Mouse (Mus musculus) ovary, adult 10 weeks (tissue): ENCODE results near the gene Psd4. TPM values are rescaled to one million over a fixed set of nuclear protein-coding genes. Genes with fewer than 3 reads are reported as not detected.

Experiments
- polyA plus RNA-seq: library from polyadenylated mRNA; stranded (reverse); fragments of 350-450 nt; fragmentation: Illumina TruSeq; extraction: RNeasy Lipid Tissue Mini Kit (QIAGEN cat#74804); gene quantifications from one replicate; pipeline ENCODE4 v1.2.3, GENCODE M21; 2014

The Psd4 gene
- 14.9 TPM for polyA plus RNA-seq

GRCm38 (mm10) chr2:24367030-24367894 is at the start of gene Psd4:
TSS of gene Psd4 (plus strand) at chr2:24367580.

GRCm38 (mm10) chr2:24336545-24336944 is 30.8 kb upstream of the Psd4 start, which contains the start of gene Il1rn:
TSS of gene Il1rn (plus strand) at chr2:24336853.

Other genes starting within 250 kb of the Psd4 start
- 2.1 TPM for gene Il1f8, start 214.4 kb upstream of the Psd4 start, polyA plus RNA-seq
- 0.74 TPM for gene Il1f9, start 181.1 kb upstream of the Psd4 start, polyA plus RNA-seq
- gene Il1f6, start 152.2 kb upstream of the Psd4 start, polyA plus RNA-seq: not detected
- not detected for gene Il1f5, start 90.6 kb upstream of the Psd4 start, polyA plus RNA-seq
- gene Il1f10, start 76.4 kb upstream of the Psd4 start, polyA plus RNA-seq: not detected
- gene Il1rn, start 30.7 kb upstream of the Psd4 start, polyA plus RNA-seq: 5.8 TPM
- gene Pax8, start 108.0 kb downstream of the Psd4 start, polyA plus RNA-seq: 4.6 TPM